Mouse (Mus musculus) NIH3T3 (cell line): ENCODE results near the gene Entpd3.
"Not testable (repeated sequence)": the region's sequence is repeated elsewhere in the genome, so short reads cannot be mapped to it uniquely, and the experiment has no call there.

Experiments used
- DNase-seq: peaks from one replicate; pipeline ENCODE4 v3.0.0-alpha.2; 2012; ENCODE audit warnings: low read depth

Gene Entpd3

DNA sequence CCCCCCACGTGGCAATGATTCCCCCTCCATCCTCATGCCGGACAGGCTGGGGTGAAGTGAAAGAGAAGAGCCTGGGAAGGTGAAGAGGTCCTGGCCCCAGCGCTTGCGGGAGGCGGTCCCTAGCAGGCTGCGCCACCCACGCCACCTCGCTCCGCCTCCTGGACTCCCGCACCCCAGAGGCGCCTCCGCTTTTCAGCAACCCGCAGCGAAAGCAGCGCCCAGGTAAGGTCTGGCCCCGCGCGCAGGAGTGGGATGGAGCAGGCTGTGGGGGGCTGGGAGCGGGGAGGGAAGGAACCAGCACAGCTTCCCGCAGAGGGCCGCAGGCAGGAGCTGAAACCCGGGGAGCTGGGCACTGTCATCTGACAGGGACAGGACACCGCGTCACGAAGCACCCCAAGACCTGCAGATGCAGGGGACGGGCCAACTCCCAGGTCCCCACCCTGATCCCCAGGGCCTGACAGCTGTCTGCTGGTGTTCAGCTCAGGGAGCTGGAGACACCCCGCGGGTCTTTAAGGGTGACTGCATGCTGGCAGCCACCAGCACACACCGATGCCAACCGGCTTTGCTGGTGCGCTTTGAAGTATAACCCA lies at the start of gene Entpd3:
TSS of gene Entpd3 (plus strand) at position 157 of the 590 bp plus-strand sequence.
- no peak for DNase-seq

DNA sequence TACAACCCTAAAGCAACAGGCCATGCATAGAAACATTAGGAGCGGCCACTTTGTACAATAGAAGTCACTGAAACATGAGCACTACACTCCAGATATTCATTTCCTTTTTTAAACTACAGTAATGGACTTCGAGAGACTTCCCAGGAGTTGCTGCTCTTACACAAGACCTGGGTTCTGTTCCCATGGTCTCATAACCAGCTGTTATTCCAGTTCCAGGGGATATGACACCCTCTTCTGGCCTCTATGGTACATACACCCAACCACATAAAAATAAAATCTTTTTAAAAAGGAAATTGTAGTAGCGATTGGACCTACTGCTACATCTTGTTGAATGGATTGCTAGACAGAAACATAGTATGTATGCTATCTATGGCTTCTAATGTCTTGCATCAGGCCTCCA lies 48.1 kb upstream of the Entpd3 start:
- peak; percentile 58 for DNase-seq

DNA sequence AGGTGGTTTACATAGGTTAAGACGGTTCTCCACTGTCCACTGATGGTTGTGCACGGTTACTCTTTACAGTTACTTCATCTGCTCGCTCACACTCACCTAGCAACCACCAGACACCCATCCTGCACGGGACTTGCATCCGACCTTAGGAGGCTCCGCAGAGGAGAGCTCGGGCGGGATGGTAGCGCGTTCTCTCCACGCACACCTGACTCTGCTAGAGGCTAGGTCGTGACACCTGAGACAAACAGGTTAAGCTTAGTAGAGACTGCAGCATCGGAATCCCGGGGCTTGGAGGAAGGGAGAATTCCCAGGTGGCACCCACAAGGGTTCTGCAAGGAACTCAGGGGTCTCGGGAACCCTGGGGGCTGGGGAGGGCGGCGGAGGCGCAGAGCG lies 47.6 kb upstream of the Entpd3 start, which contains the start of gene Eif1b:
TSS of gene Eif1b (plus strand) at position 223 of the 390 bp plus-strand sequence.
- DNase-seq, result no peak

DNA sequence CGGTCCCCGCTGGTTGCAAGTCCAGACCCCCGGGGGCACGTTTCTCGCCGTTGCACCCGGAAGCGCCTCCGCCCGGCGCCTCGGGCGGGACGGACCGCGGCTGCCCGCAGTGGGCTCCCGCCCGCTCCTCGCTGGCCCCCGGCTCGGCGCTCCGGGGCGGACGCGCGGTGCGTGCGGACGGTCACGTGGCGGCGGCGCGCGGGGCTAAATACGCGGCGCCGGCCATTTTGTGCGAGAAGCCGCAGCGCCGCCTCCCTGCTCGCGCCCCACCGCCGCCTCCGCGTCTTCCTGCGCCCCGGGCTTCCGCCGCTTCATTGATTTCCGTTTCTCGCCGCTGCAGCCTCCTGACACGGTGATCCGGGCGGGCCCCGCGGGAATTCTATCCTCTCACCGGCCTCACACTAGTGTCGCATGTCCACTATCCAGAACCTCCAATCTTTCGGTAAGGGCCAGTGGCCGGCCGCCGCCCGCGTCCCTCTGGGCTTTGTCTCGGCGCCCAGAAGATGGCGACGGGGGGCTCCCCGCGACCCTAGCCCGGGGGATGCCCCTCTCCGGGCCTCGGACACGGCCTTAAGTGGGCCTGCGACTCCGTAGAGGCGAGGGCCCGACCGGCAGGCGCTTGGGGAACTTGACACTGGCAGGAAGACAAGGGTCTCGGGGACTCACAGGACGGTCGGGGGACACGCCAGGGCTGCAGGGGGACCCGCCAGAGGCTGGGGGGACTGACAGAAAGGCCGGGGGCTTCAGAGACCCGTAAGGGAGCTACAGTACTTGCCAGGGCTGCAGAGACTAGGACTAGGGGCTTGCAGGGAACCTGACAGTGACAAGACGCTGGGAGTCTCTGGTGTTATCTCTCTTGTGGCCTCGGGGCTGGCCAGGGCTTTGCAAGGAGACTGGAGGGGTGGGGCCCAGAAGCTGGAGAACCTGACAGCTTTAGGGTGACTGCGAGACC lies 46.9 kb upstream of the Entpd3 start:
- peak; percentile 85 for DNase-seq

DNA sequence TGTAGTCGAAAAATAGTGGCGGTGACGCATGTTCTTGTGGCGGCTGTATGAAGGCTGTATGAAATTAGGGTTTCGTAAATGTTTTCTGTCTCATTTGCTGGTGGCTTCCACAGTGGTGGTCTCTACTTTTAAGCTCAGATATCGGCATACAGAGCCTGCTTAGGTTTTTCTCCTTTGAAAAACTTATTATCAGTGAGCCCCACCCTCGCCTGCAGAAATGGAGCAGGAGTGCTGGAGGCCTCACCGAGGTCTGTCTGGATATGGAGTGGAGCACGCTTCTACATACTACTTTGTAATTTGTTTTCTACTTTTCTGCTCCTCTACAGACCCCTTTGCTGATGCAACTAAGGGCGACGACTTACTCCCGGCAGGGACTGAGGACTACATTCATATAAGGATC lies 45.8 kb upstream of the Entpd3 start:
- DNase-seq, result no peak

DNA sequence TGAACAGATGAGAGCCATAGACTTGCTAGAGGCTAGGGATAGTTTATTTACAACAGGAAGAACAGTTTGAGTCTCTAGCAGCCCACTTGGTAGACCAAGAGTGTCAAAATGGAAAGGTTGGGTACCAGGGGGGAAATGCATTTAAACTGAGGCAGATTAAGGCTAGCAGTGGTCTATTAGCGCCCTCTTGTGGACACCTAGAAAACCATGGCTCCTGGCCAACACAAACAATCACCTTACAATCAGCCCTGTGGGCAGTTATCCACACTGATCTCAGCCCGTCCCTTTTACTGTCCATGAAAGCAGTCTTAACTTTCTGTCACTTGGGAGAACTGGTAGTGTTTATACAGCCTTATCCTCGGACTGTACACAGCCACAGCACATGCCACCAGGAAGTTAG lies 42.9 kb upstream of the Entpd3 start:
- DNase-seq, result peak; percentile 85

DNA sequence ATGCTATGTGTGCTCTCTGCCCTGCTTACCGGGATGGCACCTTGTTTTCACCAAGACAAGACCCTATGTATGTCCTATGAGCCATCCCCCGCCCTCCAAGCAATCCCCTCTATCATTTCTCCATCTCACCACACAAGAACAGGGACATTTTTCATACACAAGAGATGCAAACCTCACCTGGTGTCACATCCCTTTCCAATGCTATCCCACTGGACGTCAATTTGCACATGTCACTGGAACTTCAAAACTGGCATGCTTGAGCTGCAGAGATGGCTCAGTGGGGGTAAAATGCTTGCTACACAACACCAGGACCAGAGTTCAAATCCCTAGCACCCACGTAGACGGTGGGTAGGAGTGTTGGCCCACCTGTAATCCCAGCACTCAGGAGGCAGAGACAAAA lies 41.6 kb upstream of the Entpd3 start:
- DNase-seq, result no peak

DNA sequence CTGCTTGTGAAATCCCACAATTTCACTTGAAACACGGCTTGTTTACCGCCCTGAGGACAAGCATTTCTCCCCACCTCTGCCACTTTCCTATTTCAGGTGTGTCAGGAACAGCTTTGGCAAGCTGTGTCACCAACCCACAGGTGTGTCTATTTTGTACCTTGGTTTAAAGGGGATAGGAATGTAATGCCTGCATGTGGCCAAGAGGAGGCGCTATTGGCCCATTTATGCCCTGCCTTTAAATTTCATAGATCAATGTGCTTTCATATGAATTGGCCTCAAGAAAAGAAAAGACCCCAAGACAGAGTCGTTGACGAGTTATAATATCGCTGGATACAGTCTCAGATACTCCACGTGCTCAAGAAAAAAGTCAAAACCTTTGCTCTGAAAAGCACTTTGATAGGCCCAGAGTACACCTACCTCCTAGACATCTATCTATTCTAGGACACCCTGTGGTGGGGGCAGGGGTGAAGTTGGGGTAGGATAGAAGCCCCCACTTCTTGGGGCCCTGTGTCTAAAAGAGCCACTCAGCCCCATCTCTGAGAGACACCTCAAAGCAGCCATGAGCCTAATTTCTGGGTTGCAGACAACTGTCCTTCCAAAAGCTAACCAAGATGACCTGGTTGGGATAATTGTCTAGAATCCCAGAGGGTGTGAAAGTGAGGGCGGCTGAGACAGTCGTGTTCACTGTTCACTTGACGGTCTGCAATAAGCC lies 38.3 kb upstream of the Entpd3 start:
- DNase-seq, result peak; percentile 44

DNA sequence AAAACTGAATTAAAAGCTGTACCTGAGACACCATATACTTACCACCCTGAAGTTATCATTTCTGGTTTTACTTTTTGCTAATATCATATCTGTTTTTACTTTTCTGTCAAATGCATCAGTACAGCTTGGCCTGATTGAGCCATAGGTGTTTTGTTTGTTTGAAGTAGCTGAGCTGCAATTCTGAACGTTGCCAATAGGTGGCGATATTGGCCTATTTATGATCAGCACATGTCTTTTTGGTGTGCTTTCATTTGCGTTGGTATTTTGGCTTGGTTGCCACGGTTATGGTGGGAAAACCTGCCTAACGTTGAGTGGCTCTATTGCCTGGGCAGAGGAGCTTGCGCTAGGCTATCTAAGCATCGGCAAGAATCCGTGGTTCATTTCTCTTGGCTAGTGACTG lies 37.6 kb upstream of the Entpd3 start:
- peak; percentile 93 for DNase-seq

DNA sequence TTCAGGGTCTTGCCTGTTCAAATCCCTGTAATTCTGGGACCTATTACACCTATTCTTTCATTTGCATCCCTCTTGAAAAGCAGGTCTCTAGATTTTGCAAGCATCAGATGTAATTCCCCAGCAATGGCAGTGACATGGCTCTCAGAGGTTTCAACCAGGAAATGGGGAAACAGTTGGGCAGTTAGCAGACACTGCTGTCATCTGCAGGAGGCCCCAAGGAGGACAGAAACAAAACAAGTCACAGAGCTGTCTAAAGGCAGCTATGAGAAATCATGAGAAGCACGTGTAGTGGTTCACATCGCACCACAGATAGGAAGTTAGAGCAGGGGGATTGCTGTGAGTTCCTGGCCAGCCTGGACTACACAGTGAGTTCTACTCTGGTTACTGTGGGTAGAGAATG lies 35.2 kb upstream of the Entpd3 start:
- no peak for DNase-seq

DNA sequence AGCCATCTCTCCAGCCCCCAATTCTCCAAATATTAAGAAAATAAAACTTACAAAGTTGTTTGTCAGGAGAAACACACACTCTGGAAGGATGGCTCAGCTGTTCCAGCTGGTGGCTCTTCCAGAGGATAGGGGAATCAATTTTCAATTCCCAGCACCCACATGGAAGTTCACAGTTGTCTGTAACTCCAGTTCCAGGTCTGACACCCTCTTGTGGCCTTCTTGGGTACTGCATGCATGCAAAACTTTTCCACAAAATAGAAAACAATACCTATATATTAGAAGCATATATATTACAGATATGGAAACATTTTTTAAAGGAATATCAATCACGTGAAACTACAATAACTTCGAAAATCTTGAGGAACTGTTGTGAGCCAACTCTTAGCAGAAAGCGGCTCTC lies 27.8 kb upstream of the Entpd3 start:
- DNase-seq, result peak; percentile 33

DNA sequence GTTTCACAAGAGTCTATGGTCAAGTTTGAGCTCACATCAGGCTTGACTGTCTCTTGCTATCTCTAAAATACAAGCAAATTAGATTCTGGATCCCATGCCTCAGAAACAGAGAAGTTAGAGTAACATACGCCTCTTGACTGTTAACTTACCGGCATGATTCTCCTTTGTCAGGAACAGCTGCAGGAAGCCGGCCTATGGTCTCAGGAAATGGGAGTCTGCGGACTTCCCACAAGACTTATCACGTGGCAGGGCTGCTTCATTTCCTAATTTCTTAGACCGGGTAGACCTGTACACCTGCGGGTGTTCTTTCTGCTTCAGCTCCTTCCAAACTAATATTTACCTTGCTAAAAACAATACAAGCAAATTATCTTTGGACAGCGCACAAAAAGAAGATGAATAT lies 22.9 kb upstream of the Entpd3 start:
- no peak for DNase-seq

DNA sequence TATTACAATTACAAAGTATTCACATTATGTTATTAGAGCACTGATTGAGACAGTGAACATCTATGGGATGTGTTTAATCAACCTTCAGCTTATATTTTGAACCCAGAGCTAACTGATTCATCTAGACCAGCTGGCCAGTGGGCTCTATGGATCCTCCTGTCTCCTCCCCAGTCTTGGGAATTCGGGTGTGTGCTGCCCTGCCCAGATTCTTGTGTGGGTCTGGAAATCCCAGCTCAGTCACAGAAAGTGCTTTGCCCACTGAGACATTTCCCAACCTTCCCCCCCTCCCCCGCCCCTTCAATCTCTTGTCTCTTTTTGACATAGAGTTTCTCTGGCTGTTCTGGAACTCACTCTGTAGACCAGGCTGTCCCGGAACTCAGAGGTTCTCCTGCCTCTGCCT lies 20.7 kb upstream of the Entpd3 start:
- DNase-seq, result no peak

DNA sequence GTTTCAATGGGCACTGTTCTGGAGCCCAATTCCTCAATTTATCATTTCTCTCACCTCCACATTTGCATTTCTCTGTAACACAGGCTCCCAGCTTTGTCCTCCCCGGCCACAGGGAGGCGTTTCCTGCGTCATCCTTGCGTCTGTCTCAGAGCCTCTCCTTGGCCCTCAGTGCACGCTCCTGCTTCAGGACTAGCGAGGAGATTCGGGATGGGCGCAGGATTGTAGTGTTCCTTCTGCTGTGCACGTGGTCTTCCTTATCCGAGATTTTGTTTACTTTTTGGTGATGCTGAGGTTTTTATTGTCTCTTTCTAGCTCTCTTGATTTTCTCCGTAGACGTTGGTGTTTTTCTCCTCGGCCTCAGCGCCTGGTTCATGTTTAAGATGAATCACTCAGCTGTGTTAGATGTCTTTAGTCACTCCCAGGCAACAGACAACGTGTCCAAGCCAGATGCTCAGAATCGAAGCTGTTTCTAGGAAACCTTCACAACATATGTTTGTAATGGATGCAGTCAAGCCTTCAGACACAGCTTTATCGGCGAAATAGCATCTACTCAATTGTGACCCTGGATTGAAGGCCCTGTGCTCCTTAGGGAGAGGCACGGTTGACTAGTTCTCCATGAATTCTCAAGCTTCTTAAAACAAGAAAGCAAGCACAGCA lies 20.0 kb upstream of the Entpd3 start:
- peak; percentile 13 for DNase-seq

DNA sequence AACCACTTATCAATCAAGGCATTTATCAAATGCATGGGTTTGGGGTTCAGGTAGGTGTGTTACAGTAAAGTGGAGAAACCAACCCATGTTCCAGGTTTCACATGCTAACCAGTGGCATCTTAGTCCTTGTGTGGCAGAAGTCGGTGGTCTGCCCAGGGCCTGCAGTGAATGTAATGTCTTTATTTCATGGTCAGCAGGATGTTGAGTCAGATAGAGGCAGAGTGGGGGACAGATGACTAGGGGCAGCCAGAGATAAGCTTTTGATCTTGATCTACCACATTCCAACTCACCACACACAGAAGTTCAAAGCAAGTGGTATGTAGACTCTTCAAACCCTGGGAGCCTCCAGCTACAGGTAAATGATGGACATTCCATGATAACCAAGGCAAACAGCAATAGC lies 18.5 kb upstream of the Entpd3 start:
- no peak for DNase-seq

DNA sequence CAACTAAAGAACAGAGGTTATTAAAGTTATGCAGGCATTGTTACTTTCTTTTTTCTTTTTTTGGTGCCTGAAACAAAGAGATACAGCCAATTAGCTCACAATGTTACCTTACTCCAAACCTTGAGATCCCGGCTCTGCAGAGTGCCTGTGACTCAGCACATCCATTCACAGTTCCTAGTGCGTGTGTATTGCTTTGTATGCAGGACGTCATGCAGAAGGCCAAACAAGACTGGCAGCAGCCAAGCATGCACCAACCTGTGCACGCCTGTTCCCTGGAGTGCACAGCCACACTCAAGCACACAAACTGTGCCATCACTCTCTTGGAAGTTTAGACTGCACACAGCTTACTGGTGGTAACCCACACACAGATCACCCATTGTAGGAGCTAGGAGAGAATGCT lies 12.3 kb upstream of the Entpd3 start:
- DNase-seq, result no peak

DNA sequence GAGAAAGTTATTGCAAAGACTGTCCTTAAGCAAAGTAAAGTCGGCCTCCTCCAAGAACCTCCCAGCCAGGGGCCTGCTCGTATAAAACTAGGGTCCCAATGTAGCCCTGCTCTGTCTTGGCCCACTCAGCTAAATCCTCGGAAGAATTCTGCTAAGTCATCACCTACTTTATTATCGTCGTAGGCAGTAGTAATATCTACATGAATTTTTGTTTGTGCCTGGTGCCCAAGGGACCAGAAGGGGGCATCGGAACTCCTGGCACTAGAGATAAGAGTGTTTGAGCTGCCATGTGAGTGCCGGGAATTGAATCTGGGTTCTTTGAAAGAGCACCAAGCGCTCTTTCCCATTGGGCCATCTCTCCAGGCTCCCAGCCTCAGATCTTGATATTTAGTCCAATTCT lies 11.7 kb upstream of the Entpd3 start:
- no peak for DNase-seq

DNA sequence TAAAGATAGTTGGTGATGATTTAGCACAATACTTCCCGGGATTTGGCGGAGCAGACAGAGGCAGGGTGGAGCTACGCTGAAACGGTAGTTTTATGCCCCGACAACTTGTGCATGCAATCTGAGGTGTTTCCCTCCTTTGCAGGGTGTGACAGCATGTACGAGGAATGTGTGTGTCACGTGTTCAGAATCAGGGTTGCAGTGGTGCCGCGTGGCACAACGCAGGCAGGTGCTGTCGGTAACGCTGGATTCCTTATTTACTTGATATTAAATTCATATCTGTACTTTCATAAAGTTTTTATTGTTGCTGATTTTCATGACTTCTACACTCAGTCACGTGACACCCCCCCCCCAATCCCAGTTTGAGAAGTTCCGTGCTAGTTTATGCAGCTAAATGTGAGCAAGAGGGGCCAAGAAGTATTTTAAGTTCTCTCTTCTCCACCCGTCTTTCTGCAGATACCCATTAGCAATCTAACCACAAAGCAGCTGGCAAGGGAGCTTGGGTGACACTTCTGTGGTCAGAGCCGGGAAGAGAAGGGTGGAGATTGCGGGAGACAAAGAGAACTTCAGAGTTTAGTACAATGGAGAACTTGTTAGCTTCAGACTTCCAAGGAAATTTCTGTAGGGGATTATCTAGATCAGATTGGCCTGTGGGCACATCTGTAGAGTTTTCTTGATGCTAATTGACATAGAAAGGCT lies 10.7 kb upstream of the Entpd3 start:
- no peak for DNase-seq

DNA sequence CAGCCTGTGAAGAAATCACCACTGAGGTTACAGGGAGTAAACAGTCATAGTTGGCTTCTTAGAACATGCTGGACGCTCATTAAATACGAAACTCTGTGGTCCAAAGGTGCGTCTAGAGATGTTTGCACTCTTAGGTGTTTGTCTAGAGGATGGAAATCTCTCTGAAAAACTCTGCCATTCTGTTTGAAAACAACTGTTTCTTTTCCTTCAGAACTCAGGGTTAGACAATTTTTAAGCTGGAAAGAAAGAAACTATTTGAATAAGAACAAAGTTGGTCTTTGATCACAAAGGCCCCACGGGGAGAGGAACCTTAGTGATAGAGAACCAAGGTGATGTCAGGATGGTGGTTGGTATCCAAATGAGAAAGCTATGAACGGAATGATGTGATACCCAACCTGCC lies 9.1 kb upstream of the Entpd3 start:
- DNase-seq, result no peak

DNA sequence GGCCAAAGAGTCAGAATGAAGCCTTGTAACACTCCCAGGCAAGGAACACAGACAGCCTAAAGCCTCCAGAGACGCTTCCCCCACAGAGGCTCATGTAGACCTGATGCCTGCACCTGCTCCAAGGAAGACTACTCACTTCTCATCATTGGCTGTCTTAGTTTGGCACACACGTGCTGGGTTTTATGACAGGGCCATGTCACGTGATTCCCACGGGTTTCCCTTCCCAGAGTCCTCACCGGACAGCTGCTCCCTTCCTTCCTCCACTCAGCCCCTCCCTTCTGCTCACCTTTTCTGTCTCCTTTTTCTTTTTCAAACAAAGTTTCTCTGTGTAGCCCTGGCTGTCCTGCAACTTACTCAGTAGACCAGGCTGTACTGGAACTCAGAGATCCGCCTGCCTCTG lies 7.6 kb upstream of the Entpd3 start:
- no peak for DNase-seq

DNA sequence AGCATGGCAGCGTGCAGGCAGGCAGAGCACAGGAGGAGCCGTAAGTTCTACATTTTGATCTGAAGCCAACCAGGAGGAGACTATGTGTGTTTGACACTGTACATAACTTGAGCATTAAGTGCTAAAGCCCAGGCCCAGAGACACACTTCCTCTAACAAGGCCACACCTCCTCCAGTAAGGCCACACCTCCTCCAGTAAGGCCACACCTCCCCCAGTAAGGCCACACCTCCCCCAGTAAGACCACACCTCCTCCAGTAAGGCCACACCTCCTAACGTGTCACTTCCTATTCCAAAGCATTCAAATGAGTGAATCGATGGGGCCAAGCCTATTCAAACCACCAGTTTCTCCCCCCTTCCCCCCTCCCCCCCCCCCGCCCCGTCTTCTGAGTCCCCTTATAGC lies 6.9 kb upstream of the Entpd3 start:
- DNase-seq, result no peak

DNA sequence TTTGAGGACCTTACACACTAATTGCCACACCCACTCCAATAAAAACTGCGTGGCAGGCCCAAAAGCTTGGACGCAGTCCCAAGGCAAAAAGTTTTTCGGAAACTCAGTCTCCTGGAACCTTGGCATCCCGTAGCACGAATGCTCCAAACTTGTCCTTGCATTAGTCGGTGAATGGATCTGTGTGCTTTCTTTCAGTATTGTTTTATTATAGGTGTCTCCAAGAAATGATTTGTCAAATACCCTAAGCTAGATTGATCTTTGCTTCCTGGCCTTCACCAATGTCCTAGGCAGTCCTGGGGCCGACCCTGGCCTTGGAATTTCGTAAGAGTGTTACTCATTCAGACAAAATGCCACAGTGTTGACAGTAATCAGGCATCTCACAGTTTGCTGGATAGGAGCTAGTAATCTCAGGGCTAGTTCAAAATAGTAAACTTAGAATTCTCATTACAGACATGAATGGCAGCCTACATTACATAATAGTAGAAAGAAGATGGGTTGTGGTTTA lies 6.1 kb upstream of the Entpd3 start:
- DNase-seq, result not testable (repeated sequence)
